Mouse (Mus musculus): Measurements from ENCODE around the gene C130060K24Rik. TPM values are rescaled to one million over a fixed set of nuclear protein-coding genes. Genes with fewer than 3 reads are reported as not detected.

C130060K24Rik gene
- polyA plus RNA-seq, 1 experiment from 2014 or later: 0.51 TPM

- WGBS: 79% methylated on average over 5 of the region's 5 CpGs
- H3K9ac ChIP-seq: no peak overlapping the region
- no peaks in the 10 kb centered on the region for H3K9me3 ChIP-seq
- no peak overlapping the region for H3K4me3 ChIP-seq
- H3K36me3 ChIP-seq: no peaks in the 10 kb centered on the region
- no peaks in the 10 kb centered on the region for H3K4me1 ChIP-seq
- no peak for ATAC-seq (ENCODE audit: low FRiP score, low read depth)
- H3K27ac ChIP-seq: no peak overlapping the region
- H3K27me3 ChIP-seq (replicated peaks): no peaks in the 10 kb centered on the region
- no peak overlapping the region for H3K4me2 ChIP-seq (replicated peaks)
Measured at GRCm38 (mm10) chr6:65470320-65470719, 89.4 kb downstream of the C130060K24Rik start.

- no peak overlapping the region for H3K4me2 ChIP-seq (replicated peaks)
- H3K27ac ChIP-seq: no peak overlapping the region
- ATAC-seq (ENCODE audit: low FRiP score, low read depth): no peak
- no peak overlapping the region for H3K4me3 ChIP-seq
- no peaks in the 10 kb centered on the region for H3K36me3 ChIP-seq
- no peaks in the 10 kb centered on the region for H3K9me3 ChIP-seq
- H3K27me3 ChIP-seq (replicated peaks): no peaks in the 10 kb centered on the region
- no peaks in the 10 kb centered on the region for H3K4me1 ChIP-seq
- H3K9ac ChIP-seq: no peak overlapping the region
- WGBS: 94% methylated on average over 7 of the region's 7 CpGs
Measured at GRCm38 (mm10) chr6:65472455-65472854, 91.5 kb downstream of the C130060K24Rik start.

- Histone ChIP-seq H3K36me3 (no peaks in the 10 kb centered on the region), H3K9ac (no peak overlapping the region), H3K4me3 (no peak overlapping the region), H3K27me3 (replicated peaks) (no peaks in the 10 kb centered on the region), H3K27ac (no peak overlapping the region), H3K4me1 (no peaks in the 10 kb centered on the region), H3K9me3 (no peaks in the 10 kb centered on the region), H3K4me2 (replicated peaks) (no peak overlapping the region)
- ATAC-seq (ENCODE audit: low FRiP score, low read depth): no peak
Measured at GRCm38 (mm10) chr6:65498786-65499185, 117.9 kb downstream of the C130060K24Rik start.

Other genes with a start within 250 kb of the C130060K24Rik start
- 6.8 and 8.4 TPM in 2 replicates for gene Hpgds, start 236.2 kb upstream of the C130060K24Rik start, polyA plus RNA-seq (2016; fragmentation: Nextera tagmentation; extraction: Ambion mirVana)
- gene Tnip3, start 144.2 kb downstream of the C130060K24Rik start, polyA plus RNA-seq (2016; fragmentation: Nextera tagmentation; extraction: Ambion mirVana): not detected in 2 replicates